Mouse (Mus musculus): Measurements from ENCODE around the gene Ttk.

Ttk gene

GRCm38 (mm10) chr9:83833811-83834747, at the start of gene Ttk:
Ttk (plus strand) TSS chr9:83834689.
- DNase-seq (ENCODE audit: low spot score), result peak; percentile 91

- DNase-seq (ENCODE audit: low spot score), result no peak
These were observed 49.0 kb upstream of the Ttk start for GRCm38 (mm10) chr9:83785501-83785900.

GRCm38 (mm10) chr9:83789326-83789725, 45.2 kb upstream of the Ttk start:
- no peak for DNase-seq (ENCODE audit: low spot score)

- DNase-seq (ENCODE audit: low spot score), result no peak
These were observed 37.6 kb upstream of the Ttk start for GRCm38 (mm10) chr9:83796875-83797274.

- DNase-seq (ENCODE audit: low spot score), result no peak
These were observed 36.6 kb upstream of the Ttk start for GRCm38 (mm10) chr9:83797898-83798297.

- DNase-seq (ENCODE audit: low spot score), result no peak
These were observed 30.1 kb upstream of the Ttk start for GRCm38 (mm10) chr9:83804341-83804740.

GRCm38 (mm10) chr9:83805164-83805976, 29.1 kb upstream of the Ttk start:
- DNase-seq (ENCODE audit: low spot score), result peak; percentile 31

GRCm38 (mm10) chr9:83805977-83806815, 28.3 kb upstream of the Ttk start, which contains the start of gene Elovl4:
Elovl4 (minus strand) TSS chr9:83806277.
- peak; percentile 85 for DNase-seq (ENCODE audit: low spot score)

- DNase-seq (ENCODE audit: low spot score), result peak; percentile 77
These were observed 26.9 kb upstream of the Ttk start for GRCm38 (mm10) chr9:83807562-83807961.

GRCm38 (mm10) chr9:83819188-83819587, 15.3 kb upstream of the Ttk start:
- DNase-seq (ENCODE audit: low spot score), result no peak

GRCm38 (mm10) chr9:83820976-83821375, 13.5 kb upstream of the Ttk start:
- no peak for DNase-seq (ENCODE audit: low spot score)

GRCm38 (mm10) chr9:83822925-83823324, 11.6 kb upstream of the Ttk start:
- DNase-seq (ENCODE audit: low spot score), result no peak

GRCm38 (mm10) chr9:83829896-83830295, 4.6 kb upstream of the Ttk start:
- DNase-seq (ENCODE audit: low spot score), result no peak

GRCm38 (mm10) chr9:83831152-83831551, 3.3 kb upstream of the Ttk start:
- DNase-seq (ENCODE audit: low spot score), result no peak

- no peak for DNase-seq (ENCODE audit: low spot score)
These were observed 342 bp downstream of the Ttk start for GRCm38 (mm10) chr9:83834748-83835313.

GRCm38 (mm10) chr9:83852464-83852863, 18.0 kb downstream of the Ttk start:
- no peak for DNase-seq (ENCODE audit: low spot score)

- DNase-seq (ENCODE audit: low spot score), result no peak
These were observed 30.7 kb downstream of the Ttk start for GRCm38 (mm10) chr9:83865165-83865564.

- DNase-seq (ENCODE audit: low spot score), result no peak
These were observed 47.7 kb downstream of the Ttk start for GRCm38 (mm10) chr9:83882191-83882590.

GRCm38 (mm10) chr9:83886149-83886548, 51.7 kb downstream of the Ttk start:
- DNase-seq (ENCODE audit: low spot score), result no peak

- no peak for DNase-seq (ENCODE audit: low spot score)
These were observed 53.7 kb downstream of the Ttk start for GRCm38 (mm10) chr9:83888214-83888613.

GRCm38 (mm10) chr9:83893073-83893472, 58.6 kb downstream of the Ttk start:
- DNase-seq (ENCODE audit: low spot score), result no peak
